Comparison of ENCODE assay signal across 10 mouse cellular contexts in the genomic region with DNA sequence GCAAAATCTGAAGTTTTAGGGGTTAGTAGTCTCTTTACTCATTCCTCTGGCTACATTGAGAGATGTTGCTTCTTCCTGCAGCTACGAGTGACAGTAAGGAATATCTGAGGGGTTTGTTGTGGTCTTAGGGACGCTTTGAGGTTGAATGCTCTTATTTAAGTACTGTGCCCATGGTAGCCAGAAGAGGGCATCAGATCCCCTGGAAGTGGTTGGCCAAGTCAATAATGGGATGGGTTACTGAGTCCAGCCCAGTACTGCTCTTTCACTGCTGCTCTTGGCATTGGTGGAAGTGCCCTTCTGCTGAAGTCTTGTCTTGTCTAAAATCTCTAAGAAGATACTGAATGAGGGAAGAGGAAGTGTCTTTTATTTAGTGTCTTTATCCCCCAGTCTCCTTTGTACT. TPM values are rescaled to one million over a fixed set of nuclear protein-coding genes. Genes with fewer than 3 reads are reported as not detected.
DNase-seq lines count a peak whose midpoint lies in the region; ATAC-seq and TF ChIP-seq lines count a peak whose summit lies in the region.
"Had no signal": no experiment of that assay in that cellular context is flagged by ENCODE, and none has a peak within 500 bp of the region (broad histone marks: within the 10 kb centered on the region; RNA-seq: fewer than 3 reads in every experiment).

No protein-coding gene starts in this region.

- intact Hi-C loops in heart, postnatal 10 days (cut with DNase I), result loop anchor here (5.0 kb wide), 1 partner anchor 103 kb away; no protein-coding TSS in a partner anchor

- H3K27me3 ChIP-seq in midbrain, postnatal 0 days (ENCODE audit: insufficient read depth, low read length), result no peaks in the 10 kb centered on the region
- no peaks in the 10 kb centered on the region for H3K27me3 ChIP-seq in midbrain, embryonic 10.5 days (ENCODE audit: low read depth, poor library complexity, severe bottlenecking)
- H3K27me3 ChIP-seq: hindbrain, embryonic 13.5 days had no signal

- no peak overlapping the region for H3K4me3 ChIP-seq in midbrain, postnatal 0 days (ENCODE audit: low read depth, low read length)
- no peak overlapping the region for H3K4me3 ChIP-seq in midbrain, embryonic 10.5 days
- H3K4me3 ChIP-seq: embryonic facial prominence, embryonic 10.5 days; hindbrain, embryonic 13.5 days had no signal

- no peak overlapping the region for H3K4me2 ChIP-seq in midbrain, postnatal 0 days (ENCODE audit: low read depth, low read length, poor library complexity, severe bottlenecking)
- H3K4me2 ChIP-seq: hindbrain, embryonic 13.5 days had no signal

- no peak for ATAC-seq in midbrain, postnatal 0 days (ENCODE audit: low FRiP score)
- peak; percentile 46; the same call in 1 of the 2 replicates for ATAC-seq in megakaryocyte progenitor cell, adult 5-6 weeks (replicated peaks; ENCODE audit: poor library complexity)
- ATAC-seq: forebrain, embryonic 14.5 days had no signal

- WGBS in midbrain, postnatal 0 days, result 69% methylated on average over 2 of the region's 2 CpGs
- 83% methylated on average over 2 of the region's 2 CpGs for WGBS in midbrain, embryonic 10.5 days

- peak; percentile 29; the same call in 1 of the 2 replicates for TF ChIP-seq CTCF in midbrain, postnatal 0 days (IDR thresholded peaks at IDR 0.05)

- peak; percentile 55 for DNase-seq in heart, adult 11 months
- DNase-seq in heart, postnatal 10 days, result no peak
- no peak for DNase-seq in midbrain, postnatal 0 days (ENCODE audit: low spot score)
- DNase-seq in midbrain, embryonic 10.5 days (ENCODE audit: low spot score), result no peak
- DNase-seq in T-cell, adult 2 months (ENCODE audit: low spot score), result peak; percentile 10
- DNase-seq in c-Kit-positive CD71-positive TER-119-positive erythroid progenitor cells, embryonic 14.5 days (ENCODE audit: low spot score), result no peak

- H3K4me1 ChIP-seq in midbrain, postnatal 0 days (ENCODE audit: insufficient read depth, low read length), result no peaks in the 10 kb centered on the region
- no peaks in the 10 kb centered on the region for H3K4me1 ChIP-seq in midbrain, embryonic 10.5 days
- H3K4me1 ChIP-seq: embryonic facial prominence, embryonic 10.5 days; hindbrain, embryonic 13.5 days had no signal

- H3K27ac ChIP-seq in midbrain, postnatal 0 days (ENCODE audit: low read depth, low read length), result no peak overlapping the region
- no peak overlapping the region for H3K27ac ChIP-seq in midbrain, embryonic 10.5 days (replicated peaks)
- H3K27ac ChIP-seq: embryonic facial prominence, embryonic 10.5 days; hindbrain, embryonic 13.5 days had no signal

- no peak overlapping the region for H3K9ac ChIP-seq in midbrain, postnatal 0 days (replicated peaks; ENCODE audit: low read length, poor library complexity, severe bottlenecking)
- H3K9ac ChIP-seq: hindbrain, embryonic 13.5 days had no signal

- H3K36me3 ChIP-seq in midbrain, postnatal 0 days (ENCODE audit: insufficient read depth, low read length), result peaks cover 17% of the 10 kb centered on the region
- H3K36me3 ChIP-seq in midbrain, embryonic 10.5 days, result peaks cover 100% of the 10 kb centered on the region

- no peaks in the 10 kb centered on the region for H3K9me3 ChIP-seq in midbrain, postnatal 0 days (ENCODE audit: low read length)
- no peaks in the 10 kb centered on the region for H3K9me3 ChIP-seq in midbrain, embryonic 10.5 days (replicated peaks)
- H3K9me3 ChIP-seq: embryonic facial prominence, embryonic 10.5 days; hindbrain, embryonic 13.5 days had no signal

RNA-seq across cellular contexts. Expression of gene Nsd2, which starts 33.5 kb away (rescaled TPM):
- total RNA-seq in heart, postnatal 10 days (2021), result 10 to 100 TPM; 54.4 to 66.9 TPM
- 108 and 121 TPM in 2 replicates for total RNA-seq in midbrain, postnatal 0 days (2014; rRNA removed)
- polyA plus RNA-seq in midbrain, postnatal 0 days (2015; fragmentation: Nextera tagmentation; extraction: Ambion mirVana), result 59.6 and 72.1 TPM in 2 replicates
- 91.0 and 97.6 TPM in 2 replicates for polyA plus RNA-seq in midbrain, embryonic 10.5 days (2016; fragmentation: Nextera tagmentation; extraction: Ambion mirVana)
- 60.1 and 64.1 TPM in 2 replicates for total RNA-seq in megakaryocyte progenitor cell, adult 5-6 weeks (2015)
- 85.5 and 127 TPM in 2 replicates for total RNA-seq in megakaryocyte progenitor cell, adult 5-6 weeks (2017)

Comparison
In these comparisons a context has a peak if more than half of its experiments do, and no peak if none do; other contexts are left out.
1. DNase-seq: peak in heart, adult 11 months (single experiment) and T-cell, adult 2 months (single experiment); none in heart, postnatal 10 days (0 of 2), midbrain, postnatal 0 days (single experiment), midbrain, embryonic 10.5 days (single experiment) and c-Kit-positive CD71-positive TER-119-positive erythroid progenitor cells, embryonic 14.5 days (single experiment).